Mouse (Mus musculus): Measurements from ENCODE around the gene Bcl6b. TPM values are rescaled to one million over a fixed set of nuclear protein-coding genes. Genes with fewer than 3 reads are reported as not detected.

Gene Bcl6b
- 3.8 and 6.8 TPM in 2 replicates for total RNA-seq (2014; rRNA removed)
- polyA plus RNA-seq (2015; fragmentation: Nextera tagmentation; extraction: Ambion mirVana) = 2.4 and 2.7 TPM in 2 replicates

DNA sequence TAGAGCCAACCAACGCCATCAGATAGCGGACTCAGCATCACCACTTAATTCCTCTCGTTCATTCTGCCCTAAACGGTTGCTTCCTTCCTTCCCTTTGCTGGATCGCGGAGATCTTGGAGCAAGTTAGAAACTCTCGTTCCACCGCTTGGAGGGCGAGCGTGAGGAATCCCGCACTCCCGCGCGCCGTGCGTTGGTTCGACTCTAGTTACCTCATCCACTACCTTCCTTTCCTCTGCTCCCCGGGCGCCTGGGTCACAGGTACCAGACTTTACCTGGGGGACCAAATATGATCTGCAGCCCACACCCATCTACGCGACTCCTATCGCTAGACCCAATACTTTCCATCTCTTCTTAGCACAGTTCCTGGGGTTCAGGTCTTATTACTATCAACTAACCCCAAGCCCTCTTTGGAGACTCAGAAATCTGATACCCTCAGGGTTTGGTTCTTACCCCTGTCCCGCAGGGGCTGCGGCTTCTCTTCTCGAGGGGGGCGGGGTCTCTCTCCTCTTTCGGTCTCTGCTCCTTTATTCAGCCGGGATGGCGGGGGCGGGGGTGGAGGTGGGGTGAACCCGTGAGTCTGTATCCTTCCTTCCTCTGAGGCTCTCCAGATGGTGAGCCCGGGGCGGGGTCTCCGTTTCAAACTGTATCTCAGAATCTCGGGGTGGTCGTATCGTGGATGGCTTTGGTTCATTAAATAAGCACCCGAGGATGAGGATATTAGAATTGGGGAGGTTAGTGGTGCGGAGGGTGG is at the start of gene Bcl6b:
Gene Bcl6b (minus strand): TSS at position 539 of the 751 bp plus-strand sequence.
- H3K4me2 ChIP-seq (ENCODE audit: low read depth, low read length, poor library complexity, severe bottlenecking) = peak within 1 kb of the TSS; percentile 45
- H3K4me3 ChIP-seq (ENCODE audit: low read depth, low read length) = peak within 1 kb of the TSS; percentile 29
- H3K9me3 ChIP-seq (ENCODE audit: low read length) = no peaks in the 10 kb centered on the region
- no peak for ATAC-seq (ENCODE audit: low FRiP score)
- no peak for TF ChIP-seq CTCF (IDR thresholded peaks at IDR 0.05)
- H3K36me3 ChIP-seq (ENCODE audit: insufficient read depth, low read length) = 0 out of 2 replicates have a peak, but pooled peaks cover under 1% of the 10 kb centered on the region
- WGBS = 2% methylated on average over 39 of the region's 39 CpGs
- no peaks in the 10 kb centered on the region; the same call in 1 of the 2 replicates for H3K4me1 ChIP-seq (ENCODE audit: insufficient read depth, low read length)
- peaks cover 24% of the 10 kb centered on the region for H3K27me3 ChIP-seq (ENCODE audit: insufficient read depth, low read length)
- DNase-seq (ENCODE audit: low spot score) = no peak
- H3K27ac ChIP-seq (ENCODE audit: low read depth, low read length) = 0 out of 2 replicates have a peak within 1 kb of the TSS, but pooled peaks have one; percentile 2
- H3K9ac ChIP-seq (replicated peaks; ENCODE audit: low read length, poor library complexity, severe bottlenecking) = no peak within 1 kb of the TSS

- Histone ChIP-seq H3K27ac (ENCODE audit: low read depth, low read length) (no peak overlapping the region), H3K9ac (replicated peaks; ENCODE audit: low read length, poor library complexity, severe bottlenecking) (no peak overlapping the region), H3K4me1 (ENCODE audit: insufficient read depth, low read length) (no peaks in the 10 kb centered on the region), H3K4me3 (ENCODE audit: low read depth, low read length) (no peak overlapping the region), H3K36me3 (ENCODE audit: insufficient read depth, low read length) (no peaks in the 10 kb centered on the region), H3K9me3 (ENCODE audit: low read length) (no peaks in the 10 kb centered on the region), H3K4me2 (ENCODE audit: low read depth, low read length, poor library complexity, severe bottlenecking) (no peak overlapping the region), H3K27me3 (ENCODE audit: insufficient read depth, low read length) (no peaks in the 10 kb centered on the region)
- TF ChIP-seq CTCF (IDR thresholded peaks at IDR 0.05) = no peak
- WGBS = 89% methylated on average over 3 of the region's 3 CpGs
- peak; percentile 36 for DNase-seq (ENCODE audit: low spot score)
- no peak for ATAC-seq (ENCODE audit: low FRiP score)
Observed at GRCm38 (mm10) chr11:70278961-70279360, 49.4 kb upstream of the Bcl6b start.

GRCm38 (mm10) chr11:70271641-70272040 is 42.0 kb upstream of the Bcl6b start:
- Histone ChIP-seq H3K9ac (replicated peaks; ENCODE audit: low read length, poor library complexity, severe bottlenecking) (no peak overlapping the region), H3K4me1 (ENCODE audit: insufficient read depth, low read length) (no peaks in the 10 kb centered on the region), H3K36me3 (ENCODE audit: insufficient read depth, low read length) (no peaks in the 10 kb centered on the region), H3K27ac (ENCODE audit: low read depth, low read length) (no peak overlapping the region), H3K4me2 (ENCODE audit: low read depth, low read length, poor library complexity, severe bottlenecking) (no peak overlapping the region), H3K4me3 (ENCODE audit: low read depth, low read length) (no peak overlapping the region), H3K9me3 (ENCODE audit: low read length) (no peaks in the 10 kb centered on the region), H3K27me3 (ENCODE audit: insufficient read depth, low read length) (no peaks in the 10 kb centered on the region)
- no peak for TF ChIP-seq CTCF (IDR thresholded peaks at IDR 0.05)
- 86% methylated on average over 7 of the region's 7 CpGs for WGBS
- ATAC-seq (ENCODE audit: low FRiP score) (no peak), DNase-seq (ENCODE audit: low spot score) (no peak)

DNA sequence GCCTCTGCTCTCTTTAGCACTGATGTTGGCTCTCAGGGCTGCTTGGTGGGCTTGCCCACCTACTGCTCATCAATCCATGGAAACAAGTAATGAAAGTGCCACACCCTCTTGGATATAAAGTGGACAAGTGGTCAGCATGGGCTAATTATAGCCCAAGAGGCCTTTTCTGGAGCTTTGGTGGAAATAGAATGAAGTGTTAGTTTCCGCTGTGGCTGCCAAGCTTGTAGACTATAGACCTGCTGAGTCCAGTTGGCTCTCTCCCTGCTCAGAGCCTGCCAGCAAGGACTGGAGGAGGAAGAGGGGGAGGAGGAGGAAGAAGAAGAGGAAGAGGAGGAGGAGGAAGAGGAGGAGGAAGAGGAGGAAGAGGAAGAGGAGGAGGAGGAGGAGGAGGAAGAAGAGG is 36.8 kb upstream of the Bcl6b start:
- WGBS = 95% methylated on average over 1 of the region's 1 CpGs
- H3K36me3 ChIP-seq (ENCODE audit: insufficient read depth, low read length) = no peaks in the 10 kb centered on the region
- H3K4me2 ChIP-seq (ENCODE audit: low read depth, low read length, poor library complexity, severe bottlenecking) = no peak overlapping the region
- ATAC-seq (ENCODE audit: low FRiP score) (no peak), DNase-seq (ENCODE audit: low spot score) (no peak)
- H3K27ac ChIP-seq (ENCODE audit: low read depth, low read length) = no peak overlapping the region
- H3K9ac ChIP-seq (replicated peaks; ENCODE audit: low read length, poor library complexity, severe bottlenecking) = no peak overlapping the region
- no peaks in the 10 kb centered on the region for H3K27me3 ChIP-seq (ENCODE audit: insufficient read depth, low read length)
- no peak overlapping the region for H3K4me3 ChIP-seq (ENCODE audit: low read depth, low read length)
- H3K4me1 ChIP-seq (ENCODE audit: insufficient read depth, low read length) = no peaks in the 10 kb centered on the region
- no peak for TF ChIP-seq CTCF (IDR thresholded peaks at IDR 0.05)
- H3K9me3 ChIP-seq (ENCODE audit: low read length) = no peaks in the 10 kb centered on the region

GRCm38 (mm10) chr11:70265819-70266218 is 36.2 kb upstream of the Bcl6b start:
- WGBS = 74% methylated on average over 4 of the region's 4 CpGs
- Histone ChIP-seq H3K4me3 (ENCODE audit: low read depth, low read length) (no peak overlapping the region), H3K4me1 (ENCODE audit: insufficient read depth, low read length) (no peaks in the 10 kb centered on the region), H3K9me3 (ENCODE audit: low read length) (no peaks in the 10 kb centered on the region), H3K27me3 (ENCODE audit: insufficient read depth, low read length) (no peaks in the 10 kb centered on the region), H3K9ac (replicated peaks; ENCODE audit: low read length, poor library complexity, severe bottlenecking) (no peak overlapping the region), H3K27ac (ENCODE audit: low read depth, low read length) (no peak overlapping the region), H3K36me3 (ENCODE audit: insufficient read depth, low read length) (no peaks in the 10 kb centered on the region), H3K4me2 (ENCODE audit: low read depth, low read length, poor library complexity, severe bottlenecking) (no peak overlapping the region)
- no peak for TF ChIP-seq CTCF (IDR thresholded peaks at IDR 0.05)
- ATAC-seq (ENCODE audit: low FRiP score) (no peak), DNase-seq (ENCODE audit: low spot score) (no peak)

DNA sequence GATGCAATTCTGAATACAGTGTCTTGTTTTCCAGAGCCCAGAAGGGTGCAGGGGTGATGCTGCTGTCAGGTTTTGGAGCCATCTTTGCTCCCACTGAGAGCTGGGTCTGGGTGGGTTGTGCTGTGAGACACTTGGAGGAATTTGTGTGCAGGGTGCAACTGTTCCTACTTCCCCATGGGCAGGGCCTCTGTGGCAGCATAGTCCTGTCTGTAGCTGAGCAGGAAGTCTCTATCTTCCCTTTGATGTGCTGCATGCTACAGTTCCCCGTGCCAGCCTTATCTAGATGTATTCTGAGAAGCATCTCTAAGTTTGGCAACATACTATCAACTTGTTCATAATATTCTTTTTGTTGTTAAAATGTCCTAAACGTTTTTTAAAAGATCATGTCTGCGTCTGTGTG is 35.7 kb upstream of the Bcl6b start:
- H3K4me1 ChIP-seq (ENCODE audit: insufficient read depth, low read length) = no peaks in the 10 kb centered on the region
- H3K4me3 ChIP-seq (ENCODE audit: low read depth, low read length) = no peak overlapping the region
- H3K4me2 ChIP-seq (ENCODE audit: low read depth, low read length, poor library complexity, severe bottlenecking) = no peak overlapping the region
- no peak overlapping the region for H3K27ac ChIP-seq (ENCODE audit: low read depth, low read length)
- WGBS = 62% methylated on average over 3 of the region's 3 CpGs
- H3K9ac ChIP-seq (replicated peaks; ENCODE audit: low read length, poor library complexity, severe bottlenecking) = no peak overlapping the region
- H3K27me3 ChIP-seq (ENCODE audit: insufficient read depth, low read length) = no peaks in the 10 kb centered on the region
- DNase-seq (ENCODE audit: low spot score) (no peak), ATAC-seq (ENCODE audit: low FRiP score) (no peak)
- no peak for TF ChIP-seq CTCF (IDR thresholded peaks at IDR 0.05)
- no peaks in the 10 kb centered on the region for H3K9me3 ChIP-seq (ENCODE audit: low read length)
- H3K36me3 ChIP-seq (ENCODE audit: insufficient read depth, low read length) = no peaks in the 10 kb centered on the region

Data from midbrain, postnatal 0 days (tissue).